Mouse (Mus musculus): Measurements from ENCODE around the gene Tbc1d2b.

DNA sequence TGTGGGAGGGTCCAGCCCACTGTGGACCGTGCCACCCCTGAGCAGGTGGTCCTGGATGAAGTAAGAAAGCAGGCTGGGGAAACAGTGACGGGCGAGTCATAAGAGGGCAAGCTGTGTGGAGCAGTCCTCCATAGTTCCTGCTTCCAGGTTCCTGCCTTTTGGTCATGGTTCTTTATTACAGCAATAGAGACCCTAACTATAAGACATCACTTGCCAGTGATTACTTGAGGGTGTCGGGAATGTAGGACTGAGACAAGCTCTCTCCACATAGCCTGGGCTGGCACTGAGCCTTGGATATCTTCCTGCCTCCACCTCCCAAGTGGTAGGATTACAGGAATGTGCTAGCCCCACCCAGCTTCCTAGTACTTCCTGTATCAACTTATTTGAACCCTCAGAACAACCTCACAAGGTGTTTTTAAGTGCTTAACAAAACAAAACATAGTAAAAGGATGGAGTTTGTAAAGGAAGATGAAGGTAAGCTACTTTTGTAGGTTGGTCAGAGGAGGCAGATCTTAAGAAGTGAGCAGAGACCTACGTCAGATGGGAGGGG lies 1.0 kb upstream of the Tbc1d2b start:
- no peak for TF ChIP-seq CTCF (IDR thresholded peaks at IDR 0.05; ENCODE audit: control insufficient read depth, insufficient read depth, insufficient replicate concordance, low read depth, low read length)
- no peak for TF ChIP-seq POLR2A (IDR thresholded peaks at IDR 0.05; ENCODE audit: control insufficient read depth, low read depth, low read length)

Measured in testis, adult 2 months (tissue).